Mouse (Mus musculus) gastrocnemius, postnatal 25 days (tissue): ENCODE measurements at regions not wholly inside any gene's neighbourhood (a gene's known extent, or its start where the extent isn't known, plus 50 kb on each side); places are given as distances from the start of the nearest gene placed in this dataset.
A peak's percentile ranks its signal among the peaks of the same experiment; 100 is the strongest.

Experiments used
- DNase-seq: peaks from one replicate; pipeline ENCODE4 v3.0.0; 2022

DNA sequence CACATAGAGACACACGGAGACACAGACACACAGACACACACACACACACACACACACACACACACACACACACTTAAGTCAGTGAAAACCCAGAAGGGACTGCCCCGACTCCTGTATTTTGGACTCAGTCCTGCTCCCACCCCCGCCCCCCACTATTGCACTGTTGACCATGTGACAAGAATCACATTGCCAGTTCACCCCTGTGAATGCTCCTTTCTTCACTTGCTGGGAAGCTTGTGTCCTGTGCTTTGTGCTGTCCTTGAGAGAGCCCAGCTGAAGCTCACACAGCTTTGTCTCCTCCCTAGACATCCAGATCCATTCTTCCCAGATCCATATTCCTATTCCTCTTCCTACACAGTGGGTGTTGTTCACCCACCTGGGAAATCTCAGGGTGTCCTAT is 400.0 kb downstream of the Cdh26 start:
- no peak for DNase-seq

DNA sequence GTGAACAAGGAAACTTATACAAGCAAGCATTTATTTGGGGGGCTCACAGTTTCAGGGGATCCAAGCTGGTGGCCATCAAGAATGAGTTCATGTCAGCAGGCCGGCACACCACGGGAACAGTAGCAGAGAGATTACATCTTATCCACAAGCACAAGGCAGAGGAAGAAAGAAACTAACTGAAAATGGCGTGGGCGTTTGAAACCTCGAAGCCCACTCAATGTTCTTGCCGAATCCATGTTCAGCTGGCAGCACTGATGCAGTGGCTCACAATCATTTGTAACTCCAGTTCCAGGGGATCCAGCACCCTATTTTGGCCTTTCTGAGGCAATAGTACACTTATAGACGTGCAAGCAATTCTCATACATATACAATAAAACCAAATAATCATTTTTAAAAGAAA is 404.7 kb downstream of the Cdh26 start:
- DNase-seq = no peak

DNA sequence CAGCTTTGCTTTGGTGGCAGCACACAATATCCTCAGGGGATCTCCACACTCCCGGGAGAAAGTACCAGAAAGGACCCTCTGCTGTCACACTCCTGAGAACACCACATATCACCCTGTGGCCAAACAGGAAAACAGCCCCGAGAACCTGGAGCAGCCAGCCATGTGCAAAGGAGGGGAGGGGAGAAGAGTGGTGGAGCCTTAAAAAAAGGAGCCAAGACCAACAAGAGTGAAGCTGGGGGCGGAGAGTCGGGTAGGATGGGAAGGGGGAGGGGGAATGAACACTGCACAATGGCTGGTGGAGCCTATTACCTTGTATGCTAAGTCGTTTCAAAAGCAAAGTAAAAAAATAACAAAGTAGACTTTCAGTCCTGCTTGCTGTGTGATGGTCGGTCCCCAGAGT is 408.2 kb downstream of the Cdh26 start:
- DNase-seq = no peak

DNA sequence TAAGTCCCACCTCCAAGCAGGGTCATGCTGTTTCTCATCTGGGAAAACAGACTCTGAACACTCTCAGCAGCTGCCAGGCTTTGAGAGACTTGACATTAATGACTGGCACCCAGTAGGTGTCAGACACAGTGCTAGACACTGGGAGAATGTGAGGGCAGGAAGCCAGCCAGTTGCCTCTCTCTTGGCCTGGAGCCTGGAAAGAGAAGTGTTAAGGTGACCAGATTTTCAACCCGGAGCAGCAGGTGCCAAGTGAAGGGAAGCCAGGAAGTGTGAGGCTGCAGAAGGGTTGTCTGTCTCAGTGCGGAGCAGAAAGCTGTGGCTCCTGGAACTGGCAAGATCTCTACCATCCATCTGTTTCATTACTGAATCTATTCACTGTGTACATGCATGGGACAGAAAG is 410.6 kb downstream of the Cdh26 start:
- peak; percentile 70 for DNase-seq

DNA sequence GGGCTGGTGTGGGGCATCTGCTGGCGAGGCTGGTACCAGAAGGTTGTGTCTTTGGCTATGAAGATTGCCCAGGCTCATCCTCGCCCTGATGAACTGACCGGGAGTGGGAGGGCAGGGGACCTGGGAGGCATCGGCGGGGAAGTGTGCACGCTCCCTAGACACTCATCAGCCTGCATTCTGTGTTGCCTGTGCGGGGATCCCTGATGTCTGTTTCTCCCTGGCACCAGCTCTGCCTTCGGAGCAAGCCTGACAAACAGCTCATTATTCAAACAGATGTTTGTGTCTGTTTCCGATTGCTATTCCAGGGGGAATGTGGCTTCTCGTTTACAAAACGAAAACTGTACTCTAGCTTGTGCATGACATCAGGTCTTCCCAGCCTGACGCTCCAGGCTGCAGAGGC is 412.3 kb downstream of the Cdh26 start:
- DNase-seq = no peak

DNA sequence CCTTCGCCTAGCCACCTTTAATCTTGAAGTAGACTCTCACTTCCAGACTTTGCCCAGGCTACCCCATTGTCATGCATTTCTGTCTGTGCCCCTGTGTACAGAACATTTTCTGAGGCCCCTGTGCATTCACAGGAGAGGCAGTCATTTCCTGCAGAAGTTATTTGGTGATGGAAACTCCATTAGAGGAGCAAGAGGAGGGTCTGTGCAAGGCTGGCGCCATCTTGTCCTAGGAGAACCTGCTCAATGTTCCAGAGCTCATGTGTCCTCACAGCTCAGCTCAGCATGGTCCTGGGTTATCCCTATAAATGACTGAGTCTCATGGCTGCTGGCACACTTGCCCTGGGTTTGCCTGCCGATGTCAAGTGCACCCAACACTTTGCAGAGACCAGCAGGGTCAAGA is 413.1 kb downstream of the Cdh26 start:
- no peak for DNase-seq

DNA sequence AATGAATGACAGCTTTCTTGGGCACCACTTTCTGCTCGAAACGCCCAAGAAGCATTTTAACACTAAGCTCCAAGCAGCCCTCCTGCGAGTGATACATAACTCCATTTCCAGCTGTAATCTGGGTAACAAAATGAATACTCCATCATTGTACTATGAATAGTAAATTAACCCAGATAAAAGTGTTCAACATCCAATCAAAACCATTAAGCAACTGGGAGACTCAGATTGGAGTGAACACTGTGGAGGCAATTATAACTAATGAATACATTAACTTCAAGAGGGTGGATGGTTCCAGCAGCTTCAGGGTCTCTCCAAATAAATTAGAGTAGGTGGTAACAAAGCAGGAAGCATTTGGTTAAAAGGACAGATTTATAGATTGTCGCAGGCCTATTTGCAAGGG is 414.2 kb downstream of the Cdh26 start:
- no peak for DNase-seq

DNA sequence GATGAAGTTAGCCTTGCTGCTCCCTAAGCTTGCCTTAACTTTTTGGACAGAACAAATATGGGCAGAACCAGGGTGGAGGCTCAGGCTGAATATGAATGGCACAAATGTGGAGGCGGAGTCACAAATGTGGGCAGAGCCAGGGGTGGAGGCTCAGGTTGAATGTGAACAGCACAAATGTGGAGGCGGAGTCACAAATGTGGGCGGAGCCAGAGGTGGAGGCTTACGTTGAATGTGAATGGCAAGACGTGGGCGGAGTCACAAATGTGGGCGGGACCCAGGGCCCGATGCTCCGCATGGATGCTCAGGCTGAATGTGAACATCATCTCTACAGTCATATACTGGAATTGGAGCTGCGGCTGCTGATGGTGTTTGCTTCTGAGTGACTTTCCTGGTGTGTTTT is 420.0 kb downstream of the Cdh26 start:
- no peak for DNase-seq

DNA sequence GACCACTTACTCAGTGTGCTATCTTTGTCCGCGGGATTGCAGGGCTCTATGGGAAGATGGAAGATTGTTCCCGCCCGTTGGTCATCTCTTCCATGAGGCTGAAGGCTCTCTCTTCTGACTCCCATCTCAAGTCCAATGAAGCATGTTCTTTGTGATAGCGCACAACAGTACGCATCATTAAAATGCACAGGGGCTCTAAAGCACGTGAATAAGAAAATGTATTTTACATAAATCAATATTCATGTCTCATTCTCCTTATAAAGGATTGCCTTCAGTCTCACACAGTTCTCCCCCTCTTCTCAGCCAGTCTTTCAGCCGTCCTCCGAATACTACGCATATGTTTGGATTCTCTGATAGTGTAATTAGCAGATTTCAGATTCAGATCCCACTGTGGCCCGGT is 420.4 kb downstream of the Cdh26 start:
- DNase-seq = no peak

DNA sequence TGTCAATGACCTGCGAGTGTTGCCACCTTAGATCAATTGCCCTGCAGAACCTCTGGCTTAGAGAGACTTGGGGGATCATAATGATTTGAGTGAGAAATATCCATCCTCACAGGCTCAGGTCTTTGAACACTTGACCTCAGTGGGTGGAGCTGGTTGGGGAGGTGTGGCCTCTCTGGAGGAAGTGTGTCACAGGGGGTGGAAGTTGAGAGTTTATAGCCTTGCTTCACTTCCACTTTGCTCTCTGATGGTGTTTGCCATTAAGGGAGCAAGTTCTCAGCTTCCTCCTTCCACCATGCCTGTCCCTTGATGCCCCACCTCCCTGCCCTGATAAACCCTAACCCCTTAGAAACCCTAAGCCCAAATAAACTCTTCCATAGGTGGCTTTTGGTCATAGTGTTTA is 423.7 kb downstream of the Cdh26 start:
- DNase-seq = no peak

DNA sequence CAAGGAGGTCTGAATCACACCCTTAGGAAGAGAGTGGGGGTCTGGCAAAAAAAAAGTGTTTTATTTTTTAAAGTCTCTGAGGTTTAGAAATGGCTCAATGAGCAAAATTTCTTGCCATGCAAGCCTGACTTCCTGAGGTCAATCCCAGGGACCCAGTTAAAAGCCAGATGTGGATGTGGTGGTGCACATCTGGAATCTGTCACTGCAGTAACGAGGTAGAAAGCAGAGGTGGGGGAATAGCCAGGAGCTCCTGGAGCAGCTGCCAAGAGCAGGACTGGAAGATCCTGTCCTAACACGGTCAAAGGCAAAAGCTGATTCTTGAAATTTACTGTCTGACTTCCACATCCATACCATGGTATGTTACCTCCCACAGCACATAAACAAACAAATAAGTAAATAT is 424.4 kb downstream of the Cdh26 start:
- no peak for DNase-seq

DNA sequence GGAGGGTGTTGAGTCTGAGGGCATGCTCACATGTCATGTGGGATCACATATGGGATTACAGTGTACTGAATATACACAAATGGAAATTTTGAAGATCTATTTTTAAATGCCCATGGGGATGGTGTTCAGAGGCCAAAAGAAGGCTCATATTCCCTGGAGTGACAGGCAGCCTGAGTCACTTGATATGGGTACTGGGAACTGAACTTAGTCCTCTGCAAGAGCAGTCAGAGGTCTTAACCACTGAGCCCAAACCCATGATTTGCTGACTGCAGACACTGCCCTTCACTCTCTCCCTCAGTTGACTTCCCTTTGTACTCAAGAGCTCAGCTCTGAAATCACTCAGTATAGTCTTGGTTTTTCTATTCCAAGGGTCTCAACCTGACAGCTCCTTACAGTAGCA is 432.3 kb downstream of the Cdh26 start:
- DNase-seq = no peak

DNA sequence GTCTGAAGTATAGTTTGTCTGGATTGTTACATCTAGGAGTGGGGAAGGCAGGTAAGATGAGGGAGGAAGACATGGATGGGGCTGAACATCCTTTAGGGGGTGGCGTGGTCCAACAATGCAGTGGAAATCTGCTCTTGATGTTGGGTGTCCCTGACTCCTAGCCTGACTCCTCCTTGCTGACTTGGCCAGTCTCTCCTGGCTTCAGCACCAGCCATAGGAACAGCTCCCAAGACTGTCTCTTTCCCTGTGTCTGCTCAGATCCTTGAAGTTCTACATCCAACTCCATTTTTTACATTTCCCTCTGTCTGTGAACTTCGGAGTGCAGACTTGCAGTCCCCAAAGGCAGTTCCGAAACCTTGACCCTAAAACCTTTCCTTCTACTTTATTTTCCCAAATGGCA is 436.8 kb downstream of the Cdh26 start:
- no peak for DNase-seq

DNA sequence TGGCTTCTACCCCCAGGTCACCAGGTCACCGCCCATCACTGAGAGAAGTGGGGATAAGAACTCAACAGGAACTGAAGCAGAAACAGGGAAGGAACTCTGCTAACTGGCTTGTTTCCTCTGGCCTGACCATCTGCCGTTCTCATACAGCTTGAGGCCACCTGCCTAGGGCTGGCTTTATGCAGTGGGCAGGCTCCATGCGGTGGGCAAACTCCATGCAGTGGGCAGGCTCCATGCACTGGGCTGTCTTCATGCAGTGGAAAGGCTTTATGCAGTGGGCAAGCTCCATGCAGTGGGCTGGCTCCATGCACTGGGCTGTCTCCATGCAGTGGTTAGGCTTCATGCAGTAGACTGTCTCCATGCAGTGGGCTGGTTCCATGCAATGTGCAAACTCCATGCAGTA is 438.8 kb downstream of the Cdh26 start:
- no peak for DNase-seq

DNA sequence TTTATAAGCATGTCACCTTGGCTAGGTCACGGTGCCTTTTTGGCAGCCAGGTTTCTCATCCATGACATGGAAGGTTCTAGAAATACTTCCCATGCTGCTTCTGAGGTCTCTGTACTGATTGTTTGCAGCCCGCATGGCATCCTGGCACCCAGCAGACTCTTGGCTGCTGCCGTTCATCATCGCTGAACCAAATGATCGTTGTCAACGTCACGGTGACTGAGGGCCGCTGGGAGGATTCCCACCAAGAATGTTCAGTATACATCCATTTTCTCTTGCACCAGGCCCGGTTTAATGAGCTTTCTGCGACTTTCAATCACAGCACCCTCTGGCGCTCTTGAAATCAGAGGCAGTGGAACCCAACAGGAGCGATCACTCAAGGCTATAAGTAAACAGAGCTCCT is 448.1 kb downstream of the Cdh26 start:
- no peak for DNase-seq

DNA sequence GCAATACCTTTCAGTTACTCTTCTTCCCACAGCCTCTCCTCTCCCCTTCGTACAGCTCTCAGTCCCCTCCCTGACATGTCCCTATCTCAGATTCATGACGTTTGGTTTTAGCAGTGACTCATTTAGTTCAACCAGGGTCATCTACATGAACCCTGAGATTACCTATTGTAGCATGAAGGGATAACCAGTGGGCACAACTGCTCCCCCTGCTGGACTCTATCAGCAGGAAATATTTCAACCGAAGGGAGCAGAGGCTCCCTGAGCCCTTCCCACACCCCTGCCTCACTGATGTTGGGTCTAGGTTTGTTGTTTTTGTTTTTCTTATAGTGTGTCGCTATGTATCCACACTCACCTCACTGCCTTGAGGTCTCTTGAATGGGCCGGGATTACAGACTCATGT is 455.4 kb downstream of the Cdh26 start:
- DNase-seq = no peak

DNA sequence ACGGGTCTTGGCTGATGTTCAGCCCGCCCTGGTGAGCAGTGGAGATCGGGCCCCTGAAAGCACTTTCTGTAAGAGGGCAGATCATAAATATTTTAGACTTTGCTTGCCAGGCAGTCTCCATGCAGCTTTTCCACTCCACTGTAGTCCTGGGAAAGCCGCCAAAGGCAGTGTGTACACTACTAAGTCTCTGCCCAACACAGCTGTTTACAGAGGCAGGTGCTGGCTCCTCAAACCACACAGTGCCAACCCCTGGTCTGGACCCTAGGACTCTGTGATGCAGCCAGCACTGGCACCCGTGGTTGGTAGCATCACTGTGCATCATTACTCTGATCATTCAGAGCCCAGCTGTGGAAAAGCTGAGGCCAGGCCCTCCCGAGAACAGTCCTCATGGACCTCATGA is 458.4 kb downstream of the Cdh26 start:
- no peak for DNase-seq

DNA sequence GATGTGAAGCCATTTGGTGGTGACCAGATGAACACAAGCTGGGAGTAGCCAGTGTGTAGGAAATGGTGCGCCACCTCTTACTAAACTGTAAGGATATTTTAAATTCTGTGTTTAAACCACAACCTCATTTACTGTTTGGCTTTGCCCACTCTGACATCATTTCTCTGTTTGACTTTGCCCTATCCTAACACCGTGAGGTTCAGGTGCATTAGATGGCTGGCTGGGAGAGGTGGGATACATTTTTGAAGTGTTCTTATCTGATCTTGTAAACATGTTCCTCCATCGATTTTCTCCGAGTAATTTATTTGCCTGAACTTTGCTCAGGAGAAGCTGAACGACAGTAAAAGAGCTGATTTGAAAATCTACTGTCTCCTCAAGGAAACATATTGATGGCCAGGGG is 472.1 kb downstream of the Cdh26 start:
- no peak for DNase-seq

DNA sequence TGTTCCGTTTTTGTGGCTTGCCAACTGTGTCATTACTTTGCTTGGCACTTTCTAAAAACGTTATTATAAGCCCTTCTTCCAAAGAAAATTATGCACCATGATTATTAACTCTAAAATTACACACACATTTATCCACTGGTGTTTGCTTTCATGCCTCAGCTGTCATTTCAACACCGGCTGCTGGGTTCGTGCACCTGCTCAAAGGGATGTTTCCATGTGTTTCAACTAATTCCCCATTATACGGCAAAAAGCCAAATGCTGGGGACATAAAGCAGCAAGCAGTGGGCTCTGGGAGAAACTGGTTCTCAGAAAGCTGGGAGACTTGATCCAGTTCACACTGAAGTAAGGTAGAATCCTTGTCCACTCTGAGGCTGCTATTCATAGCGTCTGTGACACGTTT is 479.0 kb downstream of the Cdh26 start:
- no peak for DNase-seq

DNA sequence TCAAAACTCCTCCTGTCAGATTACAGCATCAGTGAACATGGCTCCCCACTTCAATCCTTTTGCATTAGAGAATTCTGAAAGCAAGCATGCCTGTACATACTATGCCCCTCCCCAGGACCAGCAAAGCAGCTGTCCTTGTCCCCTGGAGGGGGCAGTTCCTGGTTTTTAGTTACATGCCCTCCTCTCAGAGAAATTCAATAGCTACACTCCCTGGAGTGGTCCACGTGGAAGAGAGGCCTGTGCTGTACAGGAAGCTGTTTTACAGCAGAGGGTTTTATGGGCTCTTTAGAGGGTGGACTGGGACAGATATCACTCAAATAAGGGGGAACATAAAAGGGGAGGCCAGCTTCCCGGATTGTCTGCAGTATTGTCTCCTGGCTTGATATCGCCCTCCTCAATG is 481.3 kb downstream of the Cdh26 start:
- no peak for DNase-seq

DNA sequence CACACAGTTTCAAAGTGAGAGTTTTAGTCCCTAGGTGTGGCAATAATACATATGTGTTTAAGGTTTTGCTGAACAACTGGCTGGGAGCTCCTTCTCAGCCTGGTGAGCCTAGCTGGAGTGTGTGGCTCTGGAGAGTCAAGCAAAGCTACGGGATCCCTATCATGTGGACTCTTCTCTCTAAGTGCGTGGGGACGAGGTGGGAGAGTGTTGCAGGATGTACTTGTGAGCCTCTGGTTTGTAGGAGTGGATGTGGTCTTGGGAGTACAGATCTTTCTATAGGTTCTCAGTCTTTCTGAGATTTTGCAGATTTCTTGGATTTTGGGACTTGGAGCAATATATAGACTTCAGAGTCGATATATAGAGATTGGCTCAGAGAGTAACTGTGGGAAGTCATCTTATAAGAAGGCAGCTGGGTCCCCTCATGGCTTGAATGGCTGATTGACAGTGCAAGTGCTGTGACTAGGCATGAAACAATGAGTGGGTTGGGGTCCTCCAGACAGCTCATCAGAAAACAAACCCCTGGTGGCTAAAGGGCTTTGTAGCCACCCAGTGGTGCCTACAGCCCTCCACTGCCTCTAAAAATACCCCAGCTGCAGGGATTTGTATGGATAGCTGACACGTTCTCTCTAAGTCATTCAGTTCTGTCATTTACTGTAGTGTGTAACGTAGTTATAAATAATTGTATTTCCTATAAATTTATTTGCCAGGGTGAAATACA is 486.1 kb downstream of the Cdh26 start:
- no peak for DNase-seq

DNA sequence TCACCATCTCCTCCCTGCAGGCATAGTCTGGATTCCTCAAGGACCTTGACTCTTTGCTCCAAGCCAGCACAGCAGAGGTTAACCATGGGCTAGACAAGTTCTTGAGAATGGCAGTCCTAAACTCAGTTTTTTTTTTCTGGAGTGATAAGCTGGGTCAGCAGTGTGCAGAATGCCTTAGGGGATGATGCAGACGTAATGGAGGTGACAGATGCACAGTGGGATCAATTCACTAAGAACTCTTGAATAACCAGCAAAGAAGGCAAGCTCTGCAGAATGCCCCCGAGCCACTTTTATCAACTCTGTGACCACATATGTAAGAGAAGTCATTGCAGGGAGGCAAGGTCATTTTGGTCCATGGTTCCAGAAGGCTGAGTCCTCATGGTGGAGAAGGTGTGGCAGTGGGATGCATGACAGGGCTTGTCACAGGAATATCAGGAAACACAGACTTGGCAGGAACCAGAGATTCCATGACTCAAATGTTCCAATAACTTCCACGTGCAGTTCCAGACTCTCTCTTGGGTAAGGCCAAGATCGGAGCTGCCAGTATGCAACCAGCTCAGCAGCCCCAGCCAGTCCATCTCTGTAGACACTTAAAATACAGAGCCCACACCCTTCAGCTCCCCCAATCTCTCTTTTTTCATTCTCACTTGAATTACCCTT is 494.3 kb downstream of the Cdh26 start:
- peak; percentile 8 for DNase-seq

DNA sequence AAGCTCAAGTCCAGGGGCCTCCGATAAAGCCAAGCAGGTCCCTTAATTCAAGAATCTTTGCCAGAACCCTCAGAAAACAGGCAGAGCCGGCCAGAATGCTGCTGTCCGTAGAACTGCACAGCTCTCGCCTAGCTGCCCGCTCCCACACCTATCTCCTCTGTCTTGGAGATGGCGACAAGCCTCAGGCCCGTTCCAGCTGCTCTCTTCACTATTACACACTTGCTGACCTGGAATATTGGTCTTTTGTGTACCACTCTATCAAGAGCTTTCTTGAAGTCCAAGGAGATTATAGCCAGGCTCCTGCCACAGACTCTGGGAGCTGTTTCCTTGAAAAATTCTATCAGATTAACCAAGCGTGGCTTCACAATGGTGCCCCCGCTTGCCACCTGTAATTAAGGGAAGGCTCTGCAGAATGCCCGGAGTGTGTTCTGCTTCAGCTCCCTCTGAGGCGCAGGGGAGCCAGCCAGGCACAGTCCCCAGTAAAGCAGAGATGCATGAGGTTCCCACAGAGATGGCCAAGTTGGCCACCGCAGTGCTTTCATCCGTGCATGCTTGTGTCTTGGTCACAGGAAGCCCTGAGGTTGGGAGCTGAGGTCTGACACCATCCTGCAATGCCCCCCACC is 496.8 kb downstream of the Cdh26 start:
- DNase-seq = no peak

DNA sequence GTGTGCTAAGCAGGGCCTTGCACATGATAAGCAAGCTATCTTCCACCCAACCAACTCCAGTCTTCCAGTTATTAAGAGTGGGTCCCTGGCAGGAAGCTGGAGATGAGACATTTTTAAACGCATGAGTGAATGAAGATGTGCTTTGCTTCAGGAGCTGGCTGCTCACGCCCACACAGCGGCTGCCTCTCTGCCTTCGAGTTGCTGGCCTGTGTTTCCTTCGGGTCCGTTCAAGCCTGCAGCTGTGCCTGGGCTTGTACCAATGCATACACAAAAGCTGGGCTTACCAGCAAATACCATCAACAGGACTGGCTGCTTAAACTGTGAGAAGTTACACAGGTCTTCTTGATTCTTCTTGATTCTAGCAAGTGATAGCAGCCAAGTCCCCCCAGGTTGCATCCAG is 498.7 kb downstream of the Cdh26 start:
- DNase-seq = no peak
